Mouse (Mus musculus) embryonic facial prominence, embryonic 10.5 days (tissue): ENCODE results near the gene Irgc1. TPM values are rescaled to one million over a fixed set of nuclear protein-coding genes. Genes with fewer than 3 reads are reported as not detected.
"Not testable (repeated sequence)": the region's sequence is repeated elsewhere in the genome, so short reads cannot be mapped to it uniquely, and the experiment has no call there.

Experiments
- DNase-seq: peaks from one replicate; pipeline ENCODE4 v3.0.0-alpha.2; 2017; ENCODE audit warnings: low spot score
- H3K27ac ChIP-seq: fragments of 300-500 bp; sonication (generic); replicated peaks from 2 replicates; pipeline ENCODE4 v1.5.1; 2016; ENCODE audit warnings: mild to moderate bottlenecking
- H3K27me3 ChIP-seq: fragments of 300-500 bp; sonication (generic); replicated peaks from 2 replicates; pipeline ENCODE4 v1.6.1; 2016; ENCODE audit warnings: low read depth, mild to moderate bottlenecking; ENCODE audit not compliant: poor library complexity, severe bottlenecking
- H3K36me3 ChIP-seq: fragments of 300-500 bp; sonication (generic); replicated peaks from 2 replicates; pipeline ENCODE4 v1.6.1; 2016; ENCODE audit warnings: mild to moderate bottlenecking, moderate library complexity
- H3K4me1 ChIP-seq: fragments of 300-500 bp; sonication (generic); 2 replicates; pipeline ENCODE4 v1.6.1; 2016
- H3K4me3 ChIP-seq: fragments of 300-500 bp; sonication (generic); 2 replicates; pipeline ENCODE4 v1.5.1; 2016; ENCODE audit warnings: mild to moderate bottlenecking, moderate library complexity
- H3K9me3 ChIP-seq: fragments of 300-500 bp; sonication (generic); 2 replicates; pipeline ENCODE4 v1.6.1; 2016; ENCODE audit warnings: mild to moderate bottlenecking
- WGBS: fragments of 180-500 bp; shearing (Covaris S2); methylation state at CpG from one replicate; pipeline ENCODE4 v1.1.7; 2016; 5-methylcytosine and 5-hydroxymethylcytosine counted together
- polyA plus RNA-seq: library from polyadenylated mRNA; unstranded; fragments of >200 nt; fragmentation: Nextera tagmentation; extraction: Ambion mirVana; gene quantifications from 2 replicates; pipeline ENCODE4 v1.2.1, GENCODE M21; 2016

Gene Irgc1
- polyA plus RNA-seq, 1 experiment from 2014 or later: not detected

DNA sequence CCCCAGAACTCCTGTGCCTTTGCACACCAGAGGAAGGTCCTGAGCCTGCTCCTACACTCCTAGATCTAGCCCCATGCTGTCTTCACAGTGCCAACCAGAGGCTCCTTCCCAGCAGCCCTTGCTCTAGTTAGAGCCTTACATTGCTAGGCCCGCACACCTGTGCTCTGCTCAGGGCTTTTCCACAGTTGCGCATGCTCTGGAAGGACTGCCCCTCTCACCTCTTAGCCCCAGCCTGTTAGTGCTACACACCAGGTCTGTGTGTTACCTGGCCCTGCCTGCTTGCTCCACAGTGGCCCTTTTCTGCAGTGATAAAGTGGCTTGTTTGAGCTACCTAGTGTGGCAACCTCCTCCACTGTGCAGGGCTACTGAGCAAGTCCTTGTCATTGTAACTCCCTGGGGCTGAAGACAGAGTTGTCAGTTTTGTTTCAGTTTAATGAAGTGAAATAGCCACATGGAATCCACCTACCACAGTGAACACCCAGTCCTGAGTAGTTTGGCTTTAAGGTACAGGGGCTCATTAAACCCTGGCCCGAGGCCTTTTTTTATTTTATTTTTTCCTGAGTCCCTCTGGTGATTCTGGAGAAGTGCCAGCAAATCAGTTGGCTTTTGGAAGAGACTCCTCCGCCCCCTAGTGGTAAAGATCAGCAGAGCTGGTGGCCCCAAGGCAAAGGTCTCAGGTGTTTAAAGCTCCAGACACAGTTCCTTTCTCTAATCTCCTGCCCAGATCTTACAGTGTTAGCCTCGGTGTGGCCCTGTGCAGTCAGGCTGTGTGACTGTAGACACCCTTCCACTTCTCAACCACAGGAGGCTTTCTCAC lies 45.4 kb downstream of the Irgc1 start:
- peaks cover 5% of the 10 kb centered on the region; the same call in 1 of the 2 replicates for H3K9me3 ChIP-seq
- no peak overlapping the region for H3K27ac ChIP-seq
- WGBS: 56% methylated on average over 5 of the region's 5 CpGs
- no peaks in the 10 kb centered on the region for H3K4me1 ChIP-seq
- peaks cover 77% of the 10 kb centered on the region for H3K36me3 ChIP-seq
- peak; percentile 71 for DNase-seq
- no peaks in the 10 kb centered on the region for H3K27me3 ChIP-seq
- H3K4me3 ChIP-seq: no peak overlapping the region

DNA sequence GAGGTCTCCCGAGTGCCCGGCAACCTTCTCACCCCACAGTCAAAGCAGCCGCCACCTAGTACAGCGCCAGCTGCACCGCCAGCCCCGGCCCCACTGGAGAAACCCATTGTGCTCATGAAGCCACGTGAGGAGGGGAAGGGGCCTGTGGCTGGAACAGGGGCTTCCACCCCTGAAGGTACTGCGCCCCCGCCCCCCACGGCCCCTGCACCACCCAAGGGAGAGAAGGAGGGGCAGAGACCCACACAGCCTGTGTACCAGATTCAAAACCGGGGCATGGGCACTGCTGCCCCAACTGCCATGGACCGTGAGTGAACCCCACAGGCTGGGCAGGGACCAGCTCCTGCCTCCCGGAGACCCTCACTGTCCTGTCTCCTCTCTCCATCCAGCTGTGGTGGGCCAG lies 46.4 kb downstream of the Irgc1 start:
- no peak overlapping the region for H3K4me3 ChIP-seq
- DNase-seq: no peak
- WGBS: 93% methylated on average over 13 of the region's 13 CpGs
- H3K27me3 ChIP-seq: no peaks in the 10 kb centered on the region
- peaks cover 84% of the 10 kb centered on the region for H3K36me3 ChIP-seq
- peaks cover 5% of the 10 kb centered on the region; the same call in 1 of the 2 replicates for H3K9me3 ChIP-seq
- H3K27ac ChIP-seq: no peak overlapping the region
- H3K4me1 ChIP-seq: peaks cover 5% of the 10 kb centered on the region; the same call in 1 of the 2 replicates

DNA sequence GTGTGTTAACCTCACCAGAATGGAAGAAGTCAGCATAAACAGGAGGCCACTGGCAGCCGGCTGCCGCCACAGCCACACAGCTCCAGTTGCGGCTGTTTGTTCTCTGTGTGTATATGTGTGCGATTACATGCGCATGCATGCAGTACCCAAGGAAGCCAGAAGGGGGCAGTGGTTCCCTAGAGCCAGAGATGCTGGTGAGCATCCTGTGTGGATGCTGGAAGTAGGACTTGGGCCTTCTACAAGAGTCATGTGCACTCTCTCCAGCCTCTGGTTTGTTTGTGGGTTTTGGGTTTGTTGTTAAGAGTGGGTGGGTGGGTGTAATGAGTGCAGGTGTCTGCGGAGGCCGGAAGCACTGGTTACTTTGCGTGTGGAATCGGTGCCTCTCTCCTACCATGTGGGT lies 49.2 kb downstream of the Irgc1 start:
- Histone ChIP-seq H3K27ac (no peak overlapping the region), H3K27me3 (no peaks in the 10 kb centered on the region), H3K4me1 (peaks cover 8% of the 10 kb centered on the region), H3K9me3 (peaks cover 10% of the 10 kb centered on the region; the same call in 1 of the 2 replicates), H3K4me3 (no peak overlapping the region), H3K36me3 (peaks cover 65% of the 10 kb centered on the region)
- 99% methylated on average over 9 of the region's 9 CpGs for WGBS
- no peak for DNase-seq

DNA sequence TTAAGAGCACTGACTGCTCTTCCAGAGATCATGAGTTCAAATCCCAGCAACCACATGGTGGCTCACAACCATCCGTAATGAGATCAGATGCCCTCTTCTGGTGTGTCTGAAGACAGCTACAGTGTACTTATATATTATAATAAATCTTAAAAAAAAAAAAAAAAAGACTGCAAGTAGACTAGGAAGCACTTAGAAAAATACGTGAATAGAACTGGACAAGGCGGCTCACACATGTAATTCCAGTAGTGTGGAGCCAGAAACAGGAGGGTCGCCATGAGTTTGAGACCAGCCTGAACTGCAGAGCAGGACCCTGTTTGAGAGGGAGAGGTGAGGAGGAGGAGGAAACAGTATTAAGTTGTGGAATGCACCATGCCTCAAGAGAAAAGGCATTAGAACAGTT lies 51.6 kb downstream of the Irgc1 start:
- Histone ChIP-seq H3K9me3 (peaks cover 10% of the 10 kb centered on the region; the same call in 1 of the 2 replicates), H3K36me3 (peaks cover 45% of the 10 kb centered on the region), H3K4me3 (peak overlapping the region; percentile 73)
- H3K27me3 ChIP-seq, H3K27ac ChIP-seq, H3K4me1 ChIP-seq, DNase-seq: not testable (repeated sequence)
- 91% methylated on average over 4 of the region's 4 CpGs for WGBS

DNA sequence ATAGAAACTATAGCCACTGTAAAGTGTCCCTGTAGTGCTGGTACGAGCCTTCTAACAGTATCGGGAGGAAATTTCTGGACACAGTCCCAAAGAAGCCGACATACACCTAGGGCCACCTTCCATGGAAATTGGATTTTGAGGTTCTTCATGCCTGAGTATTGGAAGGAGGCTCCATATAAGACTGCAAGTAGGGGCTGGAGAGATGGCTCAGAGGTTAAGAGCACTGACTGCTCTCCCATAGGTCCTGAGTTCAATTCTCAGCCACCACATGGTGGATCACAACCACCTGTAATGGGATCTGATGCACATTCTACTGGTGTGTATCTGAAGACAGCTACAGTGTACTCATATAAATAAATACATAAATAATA lies 52.0 kb downstream of the Irgc1 start:
- Histone ChIP-seq H3K27ac (peak overlapping the region; percentile 96), H3K27me3 (no peaks in the 10 kb centered on the region), H3K4me3 (peak overlapping the region; percentile 73), H3K9me3 (peaks cover 10% of the 10 kb centered on the region; the same call in 1 of the 2 replicates), H3K36me3 (peaks cover 41% of the 10 kb centered on the region), H3K4me1 (peaks cover 8% of the 10 kb centered on the region)
- no peak for DNase-seq
- WGBS: 22% methylated on average over 3 of the region's 3 CpGs

DNA sequence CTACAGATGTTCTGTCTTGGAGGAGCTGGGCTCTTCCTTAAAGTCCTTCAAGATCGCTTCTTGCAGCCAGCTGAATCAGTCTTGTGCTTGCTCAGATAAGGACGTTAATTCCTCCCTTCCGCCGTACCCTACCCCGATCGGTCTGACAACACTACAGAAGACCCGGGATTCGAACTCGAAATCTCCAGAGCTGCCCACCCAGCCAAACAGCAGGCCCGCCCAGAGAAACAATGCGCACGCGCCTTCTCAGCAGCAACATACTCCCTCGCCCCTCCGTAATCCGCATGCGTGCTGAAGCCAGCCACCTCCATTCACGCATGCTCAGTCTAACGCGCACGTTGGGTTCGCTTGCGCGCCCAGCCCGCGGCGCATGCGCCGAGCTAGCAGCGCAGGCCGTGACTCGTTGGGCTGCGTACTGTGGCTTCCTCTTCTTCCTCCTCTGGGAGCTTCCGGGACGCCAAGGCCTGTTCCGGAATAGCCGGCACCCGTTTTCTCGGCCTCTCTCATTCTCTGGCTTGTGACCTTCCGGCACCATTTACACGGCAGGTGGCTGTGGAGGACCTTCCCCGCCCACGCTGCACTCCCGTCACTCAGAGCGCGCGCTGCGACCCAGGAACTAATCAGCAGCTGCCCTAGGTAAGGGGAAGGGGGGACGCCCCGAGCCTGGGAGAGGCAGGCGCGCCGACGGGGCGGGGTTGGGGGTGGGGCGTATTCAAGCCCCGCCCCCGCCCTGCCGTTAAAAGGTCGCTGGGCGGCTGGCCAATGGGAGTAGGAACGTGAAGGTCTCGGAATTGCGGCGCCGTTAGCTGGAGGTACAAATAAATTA lies 52.6 kb downstream of the Irgc1 start, which contains the start of gene Smg9:
Gene Smg9, plus strand, starts transcription at position 364 of the 826 bp plus-strand sequence.
- Histone ChIP-seq H3K27me3 (no peaks in the 10 kb centered on the region), H3K36me3 (peaks cover 35% of the 10 kb centered on the region), H3K4me3 (peak within 1 kb of the TSS; percentile 73), H3K4me1 (peaks cover 8% of the 10 kb centered on the region), H3K27ac (peak within 1 kb of the TSS; percentile 96), H3K9me3 (peaks cover 10% of the 10 kb centered on the region; the same call in 1 of the 2 replicates)
- peak; percentile 98 for DNase-seq
- 2% methylated on average over 66 of the region's 66 CpGs for WGBS

DNA sequence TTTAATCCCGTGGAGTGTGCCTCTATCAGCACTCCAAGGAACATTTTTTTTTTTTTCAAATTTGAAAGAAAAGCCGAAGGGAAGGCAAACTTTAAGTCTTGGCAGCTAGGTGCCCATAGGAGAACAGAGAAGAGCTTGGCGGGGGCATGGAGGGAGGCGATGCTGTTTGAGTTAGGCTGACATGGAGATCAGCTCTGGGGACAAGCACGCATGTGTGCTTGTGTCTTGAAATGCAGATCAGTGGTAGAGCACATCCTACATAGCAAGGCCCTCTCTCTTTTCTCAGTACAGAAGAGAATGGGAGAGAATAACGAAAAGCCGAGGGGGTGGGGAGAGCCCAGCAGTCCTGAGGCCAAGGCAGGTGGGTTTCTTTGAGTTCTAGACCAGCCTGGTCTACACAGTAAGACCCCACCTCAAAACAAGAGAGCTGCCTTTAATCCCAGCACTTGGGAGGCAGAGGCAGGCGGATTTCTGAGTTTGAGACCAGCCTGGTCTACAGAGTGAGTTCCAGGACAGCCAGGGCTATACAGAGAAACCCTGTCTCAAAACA lies 53.7 kb downstream of the Irgc1 start:
- no peak for DNase-seq
- 93% methylated on average over 8 of the region's 8 CpGs for WGBS
- Histone ChIP-seq H3K27ac (no peak overlapping the region), H3K4me1 (peaks cover 8% of the 10 kb centered on the region), H3K36me3 (peaks cover 25% of the 10 kb centered on the region), H3K4me3 (peak overlapping the region; percentile 73; the same call in 1 of the 2 replicates), H3K27me3 (no peaks in the 10 kb centered on the region), H3K9me3 (peaks cover 10% of the 10 kb centered on the region; the same call in 1 of the 2 replicates)

DNA sequence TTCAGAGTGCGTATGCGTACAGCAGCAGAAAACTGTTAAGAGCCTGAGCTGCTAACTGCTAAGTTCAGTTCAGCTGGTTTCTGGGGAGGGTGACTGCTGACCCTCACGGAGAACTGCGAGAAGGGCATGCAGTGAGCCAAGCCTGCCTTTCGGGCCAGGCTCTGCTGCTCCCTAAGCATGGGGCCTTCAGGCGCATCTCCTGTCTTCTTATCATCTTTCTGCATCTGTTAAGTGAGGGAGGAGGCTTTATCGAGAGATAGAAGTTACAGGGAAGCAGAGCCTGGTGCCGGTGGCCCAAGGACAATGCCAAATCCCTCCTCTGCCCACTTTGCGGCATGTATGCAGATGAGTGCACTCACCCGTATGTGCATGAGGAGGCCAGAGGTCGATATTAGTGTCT lies 55.3 kb downstream of the Irgc1 start:
- Histone ChIP-seq H3K27me3 (no peaks in the 10 kb centered on the region), H3K36me3 (peaks cover 9% of the 10 kb centered on the region), H3K4me3 (no peak overlapping the region), H3K4me1 (peaks cover 8% of the 10 kb centered on the region), H3K9me3 (0 out of 2 replicates have a peak, but pooled peaks cover 5% of the 10 kb centered on the region), H3K27ac (no peak overlapping the region)
- no peak for DNase-seq
- WGBS: 82% methylated on average over 11 of the region's 11 CpGs

DNA sequence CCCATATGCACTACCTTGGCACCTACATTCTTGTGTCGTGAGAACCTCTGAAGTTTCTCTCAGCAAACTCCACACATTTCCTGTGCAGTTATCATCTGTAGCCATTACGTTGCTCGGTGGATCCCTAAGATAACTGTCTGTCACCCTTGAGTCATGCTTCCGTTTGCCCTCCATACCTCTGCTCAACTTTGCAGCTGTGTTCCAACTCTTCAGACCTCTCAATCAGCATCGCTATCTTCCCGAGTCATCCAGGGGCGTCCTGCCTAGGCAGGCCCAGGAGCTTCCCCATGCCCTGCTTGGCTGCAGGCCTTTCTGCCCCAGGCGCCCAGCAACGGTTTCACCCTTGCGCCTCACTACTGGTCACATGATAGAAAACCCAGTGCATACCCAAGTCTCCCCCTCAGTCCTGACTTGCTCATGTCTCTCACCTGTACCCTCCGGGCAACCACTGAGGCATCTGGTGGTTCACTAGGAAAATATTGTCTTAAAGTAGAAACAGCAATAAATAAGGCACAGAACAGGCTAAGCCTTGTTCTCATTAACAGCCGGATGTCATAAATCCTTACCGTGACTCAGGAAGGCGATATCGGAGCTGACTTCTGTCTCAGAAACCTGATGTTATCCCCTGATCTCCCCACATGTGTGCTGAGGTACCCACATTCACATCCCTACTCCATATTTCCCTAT lies 57.5 kb downstream of the Irgc1 start:
- H3K36me3 ChIP-seq: no peaks in the 10 kb centered on the region
- H3K27me3 ChIP-seq: no peaks in the 10 kb centered on the region
- peaks cover 18% of the 10 kb centered on the region for H3K4me1 ChIP-seq
- no peak for DNase-seq
- H3K27ac ChIP-seq: no peak overlapping the region
- WGBS: 81% methylated on average over 15 of the region's 15 CpGs
- H3K9me3 ChIP-seq: 0 out of 2 replicates have a peak, but pooled peaks cover 3% of the 10 kb centered on the region
- H3K4me3 ChIP-seq: no peak overlapping the region

DNA sequence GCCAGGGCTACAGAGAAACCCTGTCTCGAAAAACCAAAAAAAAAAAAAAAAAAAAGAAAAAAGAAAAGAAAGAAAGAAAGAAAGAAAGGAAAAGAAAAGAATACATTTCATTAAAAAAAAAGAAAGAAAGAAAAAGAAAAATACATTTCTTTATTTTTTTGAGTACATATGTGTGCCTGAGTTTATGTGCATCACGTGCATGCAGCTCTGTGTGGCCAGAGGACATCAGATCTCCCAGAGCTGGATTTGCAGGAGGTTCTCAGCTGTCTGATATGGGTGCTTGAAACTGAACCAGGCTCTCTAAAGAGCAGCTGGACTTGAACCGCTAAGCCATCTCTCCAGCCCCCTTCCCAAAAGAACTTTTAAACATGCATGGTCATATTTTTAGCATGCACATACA lies 58.0 kb downstream of the Irgc1 start:
- no peak overlapping the region for H3K27ac ChIP-seq
- H3K36me3 ChIP-seq: no peaks in the 10 kb centered on the region
- H3K4me1 ChIP-seq: peaks cover 20% of the 10 kb centered on the region
- no peaks in the 10 kb centered on the region for H3K9me3 ChIP-seq
- no peaks in the 10 kb centered on the region for H3K27me3 ChIP-seq
- DNase-seq: no peak
- H3K4me3 ChIP-seq: no peak overlapping the region
- 73% methylated on average over 3 of the region's 3 CpGs for WGBS

DNA sequence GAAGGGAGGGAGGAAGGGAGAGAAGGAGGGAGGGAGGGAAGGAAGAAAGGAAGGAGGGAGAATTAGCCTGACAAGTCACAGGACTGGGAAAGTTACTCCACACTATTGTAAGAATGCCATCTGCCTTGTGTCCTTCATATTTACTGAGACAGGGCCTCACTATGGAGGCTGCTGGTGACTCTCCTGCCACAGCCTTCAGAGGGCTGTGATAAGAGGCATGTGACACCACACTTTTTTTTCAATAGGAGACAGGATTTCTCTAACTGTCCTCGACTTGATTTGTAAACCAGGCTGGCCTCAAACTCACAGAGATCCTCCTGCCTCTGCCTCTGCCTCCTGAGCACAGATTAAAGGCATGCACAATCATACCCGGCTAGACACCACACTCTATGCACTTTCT lies 60.4 kb downstream of the Irgc1 start:
- Histone ChIP-seq H3K9me3 (no peaks in the 10 kb centered on the region), H3K4me1 (peaks cover 18% of the 10 kb centered on the region), H3K36me3 (no peaks in the 10 kb centered on the region), H3K4me3 (no peak overlapping the region), H3K27ac (no peak overlapping the region), H3K27me3 (no peaks in the 10 kb centered on the region)
- 78% methylated on average over 2 of the region's 2 CpGs for whole genome bisulfite sequencing
- no peak for DNase-seq

DNA sequence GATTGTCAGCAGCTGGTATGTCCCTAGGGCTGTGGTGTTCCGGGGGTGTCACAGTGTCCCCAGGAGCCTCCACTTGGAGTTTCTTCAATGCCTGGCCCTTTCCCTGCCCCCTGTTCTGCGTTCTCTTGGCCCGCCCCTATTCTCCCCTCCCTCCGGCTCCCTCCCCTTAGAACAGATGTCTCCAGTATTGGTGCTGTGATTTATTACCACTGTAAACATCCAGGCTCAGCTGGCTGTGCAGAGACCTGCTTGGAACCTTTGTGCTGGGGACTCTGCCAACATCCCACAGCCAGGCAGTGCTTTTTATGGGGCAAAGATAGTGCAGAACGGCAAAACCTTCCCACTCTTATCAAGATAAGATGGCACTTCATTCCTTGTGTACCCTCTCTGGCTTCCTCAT lies 61.0 kb downstream of the Irgc1 start:
- H3K9me3 ChIP-seq: no peaks in the 10 kb centered on the region
- H3K27me3 ChIP-seq: no peaks in the 10 kb centered on the region
- no peak for DNase-seq
- WGBS: 46% methylated on average over 5 of the region's 5 CpGs
- H3K4me1 ChIP-seq: peaks cover 18% of the 10 kb centered on the region
- H3K27ac ChIP-seq: peak overlapping the region; percentile 19; the same call in 1 of the 2 replicates
- no peaks in the 10 kb centered on the region for H3K36me3 ChIP-seq
- no peak overlapping the region for H3K4me3 ChIP-seq
